ENCODE assay signal across 29 mouse cellular contexts in genomic region chr5:41994307-41994706, GRCm38 (mm10).
"Had no signal": no experiment of that assay in that cellular context is flagged by ENCODE, and none has a peak within 500 bp of the region (broad histone marks: within the 10 kb centered on the region; RNA-seq: fewer than 3 reads in every experiment).

No protein-coding gene starts in this region.

- ATAC-seq: hindbrain, embryonic 16.5 days; hindbrain, postnatal 0 days; inflammation-experienced regulatory T-cells, adult 6 months; intestine, embryonic 15.5 days; intestine, embryonic 16.5 days; intestine, postnatal 0 days had no signal

- DNase-seq: heart, postnatal 10 days; heart, postnatal 14 days; heart, postnatal 36 days; heart, postnatal 4 days; kidney, adult 11 months; kidney, adult 18-20 months; kidney, adult 2 months; kidney, adult 8-10 months; kidney, adult 9 months; kidney, postnatal 10 days; kidney, postnatal 14 days; kidney, postnatal 25 days; kidney, postnatal 36 days; kidney, postnatal 4 days; layer of hippocampus, adult 9-11 months; layer of hippocampus, postnatal 36 days had no signal

- H3K27me3 ChIP-seq: heart, embryonic 12.5 days; heart, embryonic 13.5 days; heart, embryonic 15.5 days; hindbrain, embryonic 12.5 days; hindbrain, embryonic 13.5 days; hindbrain, embryonic 15.5 days; intestine, embryonic 15.5 days; kidney, embryonic 15.5 days had no signal
